Mouse (Mus musculus): ENCODE data around the gene Cyp2d22.

Gene Cyp2d22

GRCm38 (mm10) chr15:82346580-82347302, 33.3 kb downstream of the Cyp2d22 start:
- peak; percentile 50 for DNase-seq (ENCODE audit: low read depth, low spot score)

GRCm38 (mm10) chr15:82345820-82346470, 34.1 kb downstream of the Cyp2d22 start:
- DNase-seq (ENCODE audit: low read depth, low spot score), result peak; percentile 99

- no peak for DNase-seq (ENCODE audit: low read depth, low spot score)
These were observed 35.1 kb downstream of the Cyp2d22 start for GRCm38 (mm10) chr15:82344971-82345370.

- no peak for DNase-seq (ENCODE audit: low read depth, low spot score)
These were observed 36.4 kb downstream of the Cyp2d22 start for GRCm38 (mm10) chr15:82343368-82344287.

GRCm38 (mm10) chr15:82342543-82342935, 37.5 kb downstream of the Cyp2d22 start:
- DNase-seq (ENCODE audit: low read depth, low spot score), result no peak

- no peak for DNase-seq (ENCODE audit: low read depth, low spot score)
These were observed 38.2 kb downstream of the Cyp2d22 start for GRCm38 (mm10) chr15:82341675-82342542.

GRCm38 (mm10) chr15:82341036-82341501, 39.0 kb downstream of the Cyp2d22 start:
- DNase-seq (ENCODE audit: low read depth, low spot score), result peak; percentile 41

- DNase-seq (ENCODE audit: low read depth, low spot score), result peak; percentile 14
These were observed 39.5 kb downstream of the Cyp2d22 start for GRCm38 (mm10) chr15:82340414-82341035.

- no peak for DNase-seq (ENCODE audit: low read depth, low spot score)
These were observed 40.3 kb downstream of the Cyp2d22 start for GRCm38 (mm10) chr15:82339634-82340254.

GRCm38 (mm10) chr15:82339150-82339549, 40.9 kb downstream of the Cyp2d22 start:
- no peak for DNase-seq (ENCODE audit: low read depth, low spot score)

GRCm38 (mm10) chr15:82338593-82339112, 41.4 kb downstream of the Cyp2d22 start, which contains the start of the genes Naga, Pheta2 and Smdt1:
TSS of gene Naga (minus strand) at chr15:82338925.
TSS of gene Pheta2 (plus strand) at chr15:82338942.
TSS of gene Smdt1 (plus strand) at chr15:82338959.
- DNase-seq (ENCODE audit: low read depth, low spot score), result peak; percentile 95

- DNase-seq (ENCODE audit: low read depth, low spot score), result peak; percentile 18
These were observed 42.2 kb downstream of the Cyp2d22 start for GRCm38 (mm10) chr15:82337875-82338274.

- DNase-seq (ENCODE audit: low read depth, low spot score), result no peak
These were observed 43.4 kb downstream of the Cyp2d22 start for GRCm38 (mm10) chr15:82336629-82337028.

GRCm38 (mm10) chr15:82335194-82335593, 44.9 kb downstream of the Cyp2d22 start:
- DNase-seq (ENCODE audit: low read depth, low spot score), result no peak

GRCm38 (mm10) chr15:82325382-82325781, 54.7 kb downstream of the Cyp2d22 start:
- no peak for DNase-seq (ENCODE audit: low read depth, low spot score)

GRCm38 (mm10) chr15:82322195-82322594, 57.9 kb downstream of the Cyp2d22 start:
- DNase-seq (ENCODE audit: low read depth, low spot score), result no peak

All from 3T3-L1 (cell line).